Mouse (Mus musculus) olfactory bulb, adult 2 months (tissue): Measurements from ENCODE around the gene Prdx5.

ENCODE experiments used
- CTCF ChIP-seq: fragments of 200-500 bp; IDR thresholded peaks from 2 replicates; pipeline ENCODE4 v1.5.1; 2012; ENCODE audit warnings: low read depth, mild to moderate bottlenecking, low read length, moderate library complexity; ENCODE audit not compliant: insufficient read depth
- POLR2A ChIP-seq: fragments of 200-500 bp; IDR thresholded peaks from 2 replicates; pipeline ENCODE4 v1.6.1; 2012; ENCODE audit warnings: mild to moderate bottlenecking, low read depth, low read length, moderate library complexity; ENCODE audit not compliant: insufficient read depth

- no peak for TF ChIP-seq CTCF
- no peak for TF ChIP-seq POLR2A
Measured at GRCm38 (mm10) chr19:6906199-6906598, 3.7 kb downstream of the Prdx5 start.
